Mouse (Mus musculus) heart, postnatal 0 days (tissue): ENCODE measurements around the gene Rrp7a. TPM values are rescaled to one million over a fixed set of nuclear protein-coding genes. Genes with fewer than 3 reads are reported as not detected.
A peak's percentile ranks its signal among the peaks of the same experiment; 100 is the strongest.

Experiments used
- ATAC-seq: fragments of 200-750 bp; cut with Nextera tagmentation; 2 replicates; pipeline ENCODE4 v1.8.0; 2017; ENCODE audit warnings: low read depth, moderate number of reproducible peaks, moderate library complexity; ENCODE audit not compliant: insufficient read depth
- DNase-seq: peaks from one replicate; pipeline ENCODE4 v3.0.0-alpha.2; 2016; ENCODE audit warnings: low spot score
- H3K27ac ChIP-seq: fragments of 300-500 bp; sonication (generic); 2 replicates; pipeline ENCODE4 v1.5.1; 2014; ENCODE audit warnings: low read depth, mild to moderate bottlenecking
- H3K27me3 ChIP-seq: fragments of 300-500 bp; sonication (generic); 2 replicates; pipeline ENCODE4 v1.6.1; 2014; ENCODE audit warnings: low read length, mixed read lengths; ENCODE audit not compliant: control insufficient read depth, insufficient read depth
- H3K36me3 ChIP-seq: fragments of 300-500 bp; sonication (generic); replicated peaks from 2 replicates; pipeline ENCODE4 v1.6.1; 2014; ENCODE audit warnings: low read length, mixed read lengths; ENCODE audit not compliant: control insufficient read depth, insufficient read depth
- H3K4me1 ChIP-seq: fragments of 300-500 bp; sonication (generic); 2 replicates; pipeline ENCODE4 v1.6.1; 2014; ENCODE audit warnings: antibody characterized with exemption; ENCODE audit not compliant: control insufficient read depth, insufficient read depth
- H3K4me2 ChIP-seq: fragments of 300-500 bp; sonication (generic); 2 replicates; pipeline ENCODE4 v1.6.1; 2014; ENCODE audit warnings: low read depth, mild to moderate bottlenecking, low read length, moderate library complexity
- H3K4me3 ChIP-seq: fragments of 300-500 bp; sonication (generic); 2 replicates; pipeline ENCODE4 v1.5.1; 2014; ENCODE audit warnings: low read depth, low read length
- H3K9ac ChIP-seq: fragments of 300-500 bp; sonication (generic); replicated peaks from 2 replicates; pipeline ENCODE4 v1.6.1; 2014; ENCODE audit warnings: low read depth, low read length, mixed read lengths
- H3K9me3 ChIP-seq: fragments of 300-500 bp; sonication (generic); replicated peaks from 2 replicates; pipeline ENCODE4 v1.6.1; 2016; ENCODE audit warnings: low read length; ENCODE audit not compliant: control insufficient read depth
- CTCF ChIP-seq: IDR thresholded peaks from 2 replicates; pipeline ENCODE4 v1.5.1; 2016; ENCODE audit warnings: antibody characterized with exemption, control low read depth, low read depth
- EP300 ChIP-seq: IDR thresholded peaks from 2 replicates; pipeline ENCODE4 v1.6.1; 2016; ENCODE audit warnings: antibody characterized with exemption, low read depth
- WGBS: fragments of 180-500 bp; shearing (Covaris S2); extraction: QIAGEN DNeasy Blood & Tissue Kit; methylation state at CpG from one replicate; pipeline ENCODE4 v1.1.7; 2014; 5-methylcytosine and 5-hydroxymethylcytosine counted together
- polyA plus RNA-seq: library from polyadenylated mRNA; unstranded; fragments of >200 nt; fragmentation: Nextera tagmentation; extraction: Ambion mirVana; gene quantifications from 2 replicates; pipeline ENCODE4 v1.2.1, GENCODE M21; 2015
- total RNA-seq: library from RNA; depleted of rRNA; stranded (reverse); fragments of >200 nt; gene quantifications from 2 replicates; pipeline ENCODE4 v1.2.3, GENCODE M21; 2014; ENCODE audit warnings: low replicate concordance

Rrp7a gene
- total and polyA plus RNA-seq, 2 experiments from 2014 or later = 26.2 to 121 TPM

GRCm38 (mm10) chr15:83095950-83096349 is 26.7 kb downstream of the Rrp7a start:
- H3K36me3 ChIP-seq = no peaks in the 10 kb centered on the region
- no peak for ATAC-seq
- H3K27ac ChIP-seq = no peak overlapping the region
- DNase-seq = no peak
- TF ChIP-seq EP300 (no peak), CTCF (peak; percentile 42)
- no peak overlapping the region for H3K4me3 ChIP-seq
- H3K9ac ChIP-seq = no peak overlapping the region
- WGBS = 29% methylated on average over 2 of the region's 2 CpGs
- H3K27me3 ChIP-seq = no peaks in the 10 kb centered on the region
- no peaks in the 10 kb centered on the region; the same call in 1 of the 2 replicates for H3K4me1 ChIP-seq
- H3K9me3 ChIP-seq = no peaks in the 10 kb centered on the region
- no peak overlapping the region for H3K4me2 ChIP-seq

GRCm38 (mm10) chr15:83093687-83094086 is 28.9 kb downstream of the Rrp7a start:
- TF ChIP-seq EP300 (no peak), CTCF (no peak)
- H3K4me1 ChIP-seq = no peaks in the 10 kb centered on the region
- no peak overlapping the region for H3K27ac ChIP-seq
- no peak for ATAC-seq
- H3K27me3 ChIP-seq = peaks cover 8% of the 10 kb centered on the region
- H3K36me3 ChIP-seq = no peaks in the 10 kb centered on the region
- no peak overlapping the region for H3K4me3 ChIP-seq
- no peak overlapping the region for H3K9ac ChIP-seq
- H3K9me3 ChIP-seq = no peaks in the 10 kb centered on the region
- no peak overlapping the region for H3K4me2 ChIP-seq
- DNase-seq = no peak
- 80% methylated on average over 2 of the region's 2 CpGs for WGBS

GRCm38 (mm10) chr15:83090874-83091273 is 31.7 kb downstream of the Rrp7a start:
- Histone ChIP-seq H3K4me3 (no peak overlapping the region), H3K36me3 (no peaks in the 10 kb centered on the region), H3K4me2 (no peak overlapping the region), H3K27ac (no peak overlapping the region), H3K4me1 (no peaks in the 10 kb centered on the region), H3K27me3 (peaks cover 8% of the 10 kb centered on the region), H3K9me3 (no peaks in the 10 kb centered on the region), H3K9ac (no peak overlapping the region)
- 46% methylated on average over 3 of the region's 3 CpGs for WGBS
- ATAC-seq = no peak
- DNase-seq = no peak
- TF ChIP-seq CTCF (no peak), EP300 (no peak)

GRCm38 (mm10) chr15:83089429-83089605 is 33.3 kb downstream of the Rrp7a start, which contains the start of gene Serhl:
TSS of gene Serhl (plus strand) at chr15:83089506.
- H3K4me1 ChIP-seq = no peaks in the 10 kb centered on the region
- DNase-seq = no peak
- H3K4me2 ChIP-seq = no peak within 1 kb of the TSS
- H3K27ac ChIP-seq = no peak within 1 kb of the TSS
- TF ChIP-seq EP300 (no peak), CTCF (no peak)
- H3K4me3 ChIP-seq = no peak within 1 kb of the TSS
- no peak for ATAC-seq
- H3K27me3 ChIP-seq = peaks cover 8% of the 10 kb centered on the region
- 39% methylated on average over 7 of the region's 7 CpGs for whole genome bisulfite sequencing
- no peaks in the 10 kb centered on the region for H3K36me3 ChIP-seq
- H3K9ac ChIP-seq = no peak within 1 kb of the TSS
- no peaks in the 10 kb centered on the region for H3K9me3 ChIP-seq

GRCm38 (mm10) chr15:83088495-83089428 is 33.8 kb downstream of the Rrp7a start:
- Histone ChIP-seq H3K9ac (no peak overlapping the region), H3K4me3 (no peak overlapping the region), H3K36me3 (no peaks in the 10 kb centered on the region), H3K4me1 (no peaks in the 10 kb centered on the region), H3K27me3 (peaks cover 8% of the 10 kb centered on the region), H3K9me3 (no peaks in the 10 kb centered on the region), H3K4me2 (no peak overlapping the region), H3K27ac (no peak overlapping the region)
- WGBS = 20% methylated on average over 27 of the region's 27 CpGs
- no peak for ATAC-seq
- no peak for DNase-seq
- TF ChIP-seq CTCF (no peak), EP300 (no peak)
